Mouse (Mus musculus) forebrain, postnatal 0 days (tissue): Measurements from ENCODE around the gene Adamts17. TPM values are rescaled to one million over a fixed set of nuclear protein-coding genes. Genes with fewer than 3 reads are reported as not detected.
A peak's percentile ranks its signal among the peaks of the same experiment; 100 is the strongest.

Source experiments
- ATAC-seq: fragments of 200-750 bp; cut with Nextera tagmentation; 2 replicates; pipeline ENCODE4 v1.8.0; 2017; ENCODE audit warnings: mild to moderate bottlenecking, moderate library complexity
- DNase-seq: peaks from one replicate; pipeline ENCODE4 v3.0.0-alpha.2; 2015
- H3K27ac ChIP-seq: fragments of 300-500 bp; sonication (generic); 2 replicates; pipeline ENCODE4 v1.5.1; 2014; ENCODE audit warnings: low read depth, mild to moderate bottlenecking, antibody characterized with exemption, low read length, moderate library complexity, mixed read lengths
- H3K27me3 ChIP-seq: fragments of 300-500 bp; sonication (generic); 2 replicates; pipeline ENCODE4 v1.6.1; 2014; ENCODE audit warnings: mild to moderate bottlenecking, low read length, mixed read lengths; ENCODE audit not compliant: insufficient read depth
- H3K36me3 ChIP-seq: fragments of 300-500 bp; sonication (generic); 2 replicates; pipeline ENCODE4 v1.6.1; 2014; ENCODE audit warnings: mild to moderate bottlenecking, moderate library complexity; ENCODE audit not compliant: insufficient read depth
- H3K4me1 ChIP-seq: fragments of 300-500 bp; sonication (generic); 2 replicates; pipeline ENCODE4 v1.6.1; 2014; ENCODE audit warnings: antibody characterized with exemption; ENCODE audit not compliant: insufficient read depth
- H3K4me2 ChIP-seq: fragments of 300-500 bp; sonication (generic); 2 replicates; pipeline ENCODE4 v1.6.1; 2014; ENCODE audit warnings: low read depth, mild to moderate bottlenecking, moderate library complexity
- H3K4me3 ChIP-seq: fragments of 300-500 bp; sonication (generic); 2 replicates; pipeline ENCODE4 v1.5.1; 2014; ENCODE audit warnings: low read depth, low read length, mixed read lengths
- H3K9ac ChIP-seq: fragments of 300-500 bp; sonication (generic); 2 replicates; pipeline ENCODE4 v1.6.1; 2014; ENCODE audit warnings: mild to moderate bottlenecking
- H3K9me3 ChIP-seq: fragments of 300-500 bp; sonication (generic); 2 replicates; pipeline ENCODE4 v1.6.1; 2016; ENCODE audit warnings: low read length
- CTCF ChIP-seq: sonication (generic); IDR thresholded peaks from 2 replicates; pipeline ENCODE4 v1.5.1; 2016; ENCODE audit warnings: antibody characterized with exemption, control low read depth, low read depth
- WGBS: fragments of 180-500 bp; shearing (Covaris S2); extraction: QIAGEN DNeasy Blood & Tissue Kit; methylation state at CpG from one replicate; pipeline ENCODE4 v1.1.7; 2014; 5-methylcytosine and 5-hydroxymethylcytosine counted together
- polyA plus RNA-seq: library from polyadenylated mRNA; unstranded; fragments of >200 nt; fragmentation: Nextera tagmentation; extraction: Ambion mirVana; gene quantifications from 2 replicates; pipeline ENCODE4 v1.2.1, GENCODE M21; 2015
- total RNA-seq: library from RNA; depleted of rRNA; stranded (reverse); fragments of >200 nt; gene quantifications from 2 replicates; pipeline ENCODE4 v1.2.3, GENCODE M21; 2014

Gene Adamts17
- total and polyA plus RNA-seq, 2 experiments from 2014 or later, result 4.1 to 12.6 TPM

- no peak for DNase-seq
- no peak for ATAC-seq
- no peak overlapping the region for H3K4me2 ChIP-seq
- no peaks in the 10 kb centered on the region for H3K9me3 ChIP-seq
- H3K4me1 ChIP-seq, result no peaks in the 10 kb centered on the region
- WGBS, result 86% methylated on average over 2 of the region's 2 CpGs
- H3K27ac ChIP-seq, result no peak overlapping the region
- no peak for TF ChIP-seq CTCF
- no peak overlapping the region for H3K4me3 ChIP-seq
- no peaks in the 10 kb centered on the region for H3K36me3 ChIP-seq
- no peaks in the 10 kb centered on the region for H3K27me3 ChIP-seq
- no peak overlapping the region for H3K9ac ChIP-seq
Observed at GRCm38 (mm10) chr7:67097096-67097495, 257.6 kb downstream of the Adamts17 start.

- WGBS, result 80% methylated on average over 3 of the region's 3 CpGs
- Histone ChIP-seq H3K9me3 (no peaks in the 10 kb centered on the region), H3K27me3 (no peaks in the 10 kb centered on the region), H3K4me1 (no peaks in the 10 kb centered on the region), H3K4me3 (no peak overlapping the region), H3K9ac (no peak overlapping the region), H3K27ac (no peak overlapping the region), H3K36me3 (no peaks in the 10 kb centered on the region), H3K4me2 (no peak overlapping the region)
- ATAC-seq (no peak), DNase-seq (no peak)
- TF ChIP-seq CTCF, result no peak
Observed at GRCm38 (mm10) chr7:67101418-67101973, 262.0 kb downstream of the Adamts17 start.

GRCm38 (mm10) chr7:67110551-67111159, 271.1 kb downstream of the Adamts17 start:
- ATAC-seq (peak; percentile 85), DNase-seq (peak; percentile 41)
- Histone ChIP-seq H3K4me1 (no peaks in the 10 kb centered on the region), H3K36me3 (no peaks in the 10 kb centered on the region), H3K9me3 (no peaks in the 10 kb centered on the region), H3K27me3 (no peaks in the 10 kb centered on the region), H3K9ac (no peak overlapping the region), H3K4me3 (no peak overlapping the region), H3K4me2 (no peak overlapping the region), H3K27ac (peak overlapping the region; percentile 54; the same call in 1 of the 2 replicates)
- WGBS, result 57% methylated on average over 12 of the region's 12 CpGs
- TF ChIP-seq CTCF, result no peak

GRCm38 (mm10) chr7:67112495-67113216, 273.1 kb downstream of the Adamts17 start:
- DNase-seq, result no peak
- H3K9me3 ChIP-seq, result no peaks in the 10 kb centered on the region
- WGBS, result 82% methylated on average over 14 of the region's 14 CpGs

GRCm38 (mm10) chr7:67114056-67114455, 274.5 kb downstream of the Adamts17 start:
- no peak overlapping the region for H3K4me3 ChIP-seq
- H3K27me3 ChIP-seq, result no peaks in the 10 kb centered on the region
- no peak for ATAC-seq
- no peaks in the 10 kb centered on the region for H3K36me3 ChIP-seq
- H3K4me1 ChIP-seq, result no peaks in the 10 kb centered on the region
- peak; percentile 8 for DNase-seq
- H3K9me3 ChIP-seq, result no peaks in the 10 kb centered on the region
- WGBS, result 98% methylated on average over 3 of the region's 3 CpGs
- no peak overlapping the region for H3K4me2 ChIP-seq
- no peak overlapping the region for H3K9ac ChIP-seq
- no peak for TF ChIP-seq CTCF
- H3K27ac ChIP-seq, result no peak overlapping the region

More at GRCm38 (mm10) chr7:67112495-67113216, 273.1 kb downstream of the Adamts17 start:
- Histone ChIP-seq H3K36me3 (no peaks in the 10 kb centered on the region), H3K9ac (no peak overlapping the region), H3K27me3 (no peaks in the 10 kb centered on the region), H3K4me3 (no peak overlapping the region), H3K27ac (no peak overlapping the region), H3K4me2 (no peak overlapping the region), H3K4me1 (no peaks in the 10 kb centered on the region)
- no peak for ATAC-seq
- TF ChIP-seq CTCF, result no peak

- Histone ChIP-seq H3K4me2 (no peak overlapping the region), H3K4me1 (no peaks in the 10 kb centered on the region), H3K27me3 (no peaks in the 10 kb centered on the region), H3K27ac (no peak overlapping the region), H3K9ac (no peak overlapping the region), H3K4me3 (no peak overlapping the region), H3K36me3 (no peaks in the 10 kb centered on the region), H3K9me3 (no peaks in the 10 kb centered on the region)
- 93% methylated on average over 3 of the region's 3 CpGs for WGBS
- ATAC-seq (no peak), DNase-seq (no peak)
- no peak for TF ChIP-seq CTCF
Observed at GRCm38 (mm10) chr7:67115056-67115455, 275.5 kb downstream of the Adamts17 start.

GRCm38 (mm10) chr7:67135140-67135539, 295.6 kb downstream of the Adamts17 start:
- peak; percentile 10 for DNase-seq
- no peak for TF ChIP-seq CTCF
- WGBS, result 43% methylated on average over 2 of the region's 2 CpGs
- H3K4me2 ChIP-seq, result no peak overlapping the region
- H3K4me1 ChIP-seq, result peaks cover 3% of the 10 kb centered on the region; the same call in 1 of the 2 replicates
- no peaks in the 10 kb centered on the region for H3K36me3 ChIP-seq
- no peaks in the 10 kb centered on the region for H3K27me3 ChIP-seq
- H3K9ac ChIP-seq, result no peak overlapping the region
- no peaks in the 10 kb centered on the region for H3K9me3 ChIP-seq
- no peak for ATAC-seq
- H3K4me3 ChIP-seq, result no peak overlapping the region
- no peak overlapping the region for H3K27ac ChIP-seq
